Mouse (Mus musculus) liver, postnatal 0 days (tissue): ENCODE results near the gene Apof.

Source experiments
- CTCF ChIP-seq: sonication (generic); IDR thresholded peaks from 2 replicates; pipeline ENCODE4 v1.5.1; 2016; ENCODE audit warnings: antibody characterized with exemption, low read depth
- EP300 ChIP-seq: IDR thresholded peaks from 2 replicates; pipeline ENCODE4 v1.6.1; 2016; ENCODE audit warnings: antibody characterized with exemption, low read depth, mild to moderate bottlenecking

- TF ChIP-seq CTCF (no peak), EP300 (no peak)
Observed at GRCm38 (mm10) chr10:128310902-128311301, 42.4 kb downstream of the Apof start.
